Mouse (Mus musculus) heart, postnatal 0 days (tissue): Measurements from ENCODE around the gene Slco4a1. TPM values are rescaled to one million over a fixed set of nuclear protein-coding genes. Genes with fewer than 3 reads are reported as not detected.
A peak's percentile ranks its signal among the peaks of the same experiment; 100 is the strongest.

Experiments used
- ATAC-seq: fragments of 200-750 bp; cut with Nextera tagmentation; 2 replicates; pipeline ENCODE4 v1.8.0; 2017; ENCODE audit warnings: low read depth, moderate number of reproducible peaks, moderate library complexity; ENCODE audit not compliant: insufficient read depth
- DNase-seq: peaks from one replicate; pipeline ENCODE4 v3.0.0-alpha.2; 2016; ENCODE audit warnings: low spot score
- H3K27ac ChIP-seq: fragments of 300-500 bp; sonication (generic); 2 replicates; pipeline ENCODE4 v1.5.1; 2014; ENCODE audit warnings: low read depth, mild to moderate bottlenecking
- H3K27me3 ChIP-seq: fragments of 300-500 bp; sonication (generic); 2 replicates; pipeline ENCODE4 v1.6.1; 2014; ENCODE audit warnings: low read length, mixed read lengths; ENCODE audit not compliant: control insufficient read depth, insufficient read depth
- H3K36me3 ChIP-seq: fragments of 300-500 bp; sonication (generic); replicated peaks from 2 replicates; pipeline ENCODE4 v1.6.1; 2014; ENCODE audit warnings: low read length, mixed read lengths; ENCODE audit not compliant: control insufficient read depth, insufficient read depth
- H3K4me1 ChIP-seq: fragments of 300-500 bp; sonication (generic); 2 replicates; pipeline ENCODE4 v1.6.1; 2014; ENCODE audit warnings: antibody characterized with exemption; ENCODE audit not compliant: control insufficient read depth, insufficient read depth
- H3K4me2 ChIP-seq: fragments of 300-500 bp; sonication (generic); 2 replicates; pipeline ENCODE4 v1.6.1; 2014; ENCODE audit warnings: low read depth, mild to moderate bottlenecking, low read length, moderate library complexity
- H3K4me3 ChIP-seq: fragments of 300-500 bp; sonication (generic); 2 replicates; pipeline ENCODE4 v1.5.1; 2014; ENCODE audit warnings: low read depth, low read length
- H3K9ac ChIP-seq: fragments of 300-500 bp; sonication (generic); replicated peaks from 2 replicates; pipeline ENCODE4 v1.6.1; 2014; ENCODE audit warnings: low read depth, low read length, mixed read lengths
- H3K9me3 ChIP-seq: fragments of 300-500 bp; sonication (generic); replicated peaks from 2 replicates; pipeline ENCODE4 v1.6.1; 2016; ENCODE audit warnings: low read length; ENCODE audit not compliant: control insufficient read depth
- CTCF ChIP-seq: IDR thresholded peaks from 2 replicates; pipeline ENCODE4 v1.5.1; 2016; ENCODE audit warnings: antibody characterized with exemption, control low read depth, low read depth
- EP300 ChIP-seq: IDR thresholded peaks from 2 replicates; pipeline ENCODE4 v1.6.1; 2016; ENCODE audit warnings: antibody characterized with exemption, low read depth
- WGBS: fragments of 180-500 bp; shearing (Covaris S2); extraction: QIAGEN DNeasy Blood & Tissue Kit; methylation state at CpG from one replicate; pipeline ENCODE4 v1.1.7; 2014; 5-methylcytosine and 5-hydroxymethylcytosine counted together
- polyA plus RNA-seq: library from polyadenylated mRNA; unstranded; fragments of >200 nt; fragmentation: Nextera tagmentation; extraction: Ambion mirVana; gene quantifications from 2 replicates; pipeline ENCODE4 v1.2.1, GENCODE M21; 2015
- total RNA-seq: library from RNA; depleted of rRNA; stranded (reverse); fragments of >200 nt; gene quantifications from 2 replicates; pipeline ENCODE4 v1.2.3, GENCODE M21; 2014; ENCODE audit warnings: low replicate concordance; rRNA removed

The Slco4a1 gene
- 0.50 TPM in 1 of 2 replicates, not detected in the other for total RNA-seq
- not detected in 2 replicates for polyA plus RNA-seq

DNA sequence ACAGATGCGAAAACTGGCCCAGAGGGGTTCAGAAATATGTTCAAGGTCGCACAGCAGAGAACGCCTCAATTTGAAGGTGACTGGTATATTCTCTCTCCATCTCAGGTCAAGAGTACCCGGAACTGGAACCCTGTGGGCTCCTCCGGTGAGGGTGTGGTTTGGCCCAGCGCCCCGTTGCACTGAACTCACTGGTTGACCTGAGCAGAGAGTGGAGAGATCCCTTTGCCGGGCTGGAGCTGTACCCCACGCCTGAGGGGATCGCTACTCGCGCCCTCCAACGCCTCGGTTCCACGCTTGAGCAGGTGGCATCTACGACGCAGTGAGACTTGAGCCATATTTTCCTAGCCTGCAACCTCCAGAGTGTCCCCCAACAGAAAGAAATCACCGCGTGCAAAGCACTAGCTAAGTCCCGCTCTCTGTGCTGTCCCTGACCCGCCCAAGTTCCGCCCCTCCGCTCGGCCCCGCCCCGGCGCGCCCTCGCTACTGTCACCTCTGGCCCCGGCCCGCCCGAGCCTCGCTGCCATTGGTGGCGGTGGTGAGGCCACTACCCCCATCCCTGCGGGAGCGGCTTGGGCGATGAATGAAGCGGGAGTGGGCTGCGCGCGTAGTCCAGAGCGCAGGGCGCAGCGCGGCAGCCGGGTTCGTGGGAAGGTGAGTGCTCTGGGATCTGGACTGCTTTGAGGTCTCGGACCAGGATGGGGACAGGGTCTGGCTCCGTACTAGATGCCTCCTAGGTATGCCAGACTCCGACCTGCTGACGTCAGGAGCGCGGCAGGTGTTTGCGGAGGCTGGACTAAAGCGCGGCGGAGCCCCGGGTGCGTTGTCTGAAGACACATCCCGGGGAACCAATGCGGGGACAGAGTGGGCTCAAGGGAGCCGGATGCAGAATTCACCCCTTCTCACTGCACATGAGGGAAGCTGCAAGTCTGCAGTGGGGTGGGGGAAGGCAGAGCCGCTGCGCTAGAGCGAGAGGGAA lies at the start of gene Slco4a1:
Slco4a1 (plus strand) TSS at position 523 of the 976 bp plus-strand sequence.
- WGBS = 2% methylated on average over 65 of the region's 65 CpGs
- Histone ChIP-seq H3K27me3 (peaks cover 20% of the 10 kb centered on the region), H3K36me3 (no peaks in the 10 kb centered on the region), H3K27ac (no peak within 1 kb of the TSS), H3K4me2 (peak within 1 kb of the TSS; percentile 68), H3K4me3 (peak within 1 kb of the TSS; percentile 45), H3K9me3 (no peaks in the 10 kb centered on the region), H3K4me1 (peaks cover 10% of the 10 kb centered on the region; the same call in 1 of the 2 replicates), H3K9ac (no peak within 1 kb of the TSS; the same call in 1 of the 2 replicates)
- DNase-seq (peak; percentile 65), ATAC-seq (peak; percentile 93)
- TF ChIP-seq EP300 = no peak
- no peak for TF ChIP-seq CTCF

DNA sequence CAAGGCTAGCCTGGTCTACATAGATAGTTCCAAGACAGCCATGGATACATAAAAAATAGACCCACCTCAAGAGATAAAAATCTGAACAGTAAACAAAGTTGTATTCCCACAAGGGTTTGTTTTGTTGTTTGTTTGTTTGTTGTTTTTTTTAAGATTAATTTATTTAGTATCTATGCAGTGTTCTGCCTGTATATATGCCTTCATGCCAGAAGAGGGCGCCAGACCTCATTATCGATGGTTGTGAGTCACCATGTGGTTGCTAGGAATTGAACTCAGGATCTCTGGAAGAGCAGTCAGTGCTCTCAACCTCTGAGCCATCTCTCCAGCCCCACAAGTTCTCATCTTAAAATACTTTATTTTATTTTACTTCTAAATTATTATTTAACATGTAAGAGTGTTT lies 47.6 kb upstream of the Slco4a1 start:
- Histone ChIP-seq H3K9me3 (no peaks in the 10 kb centered on the region), H3K4me1 (no peaks in the 10 kb centered on the region), H3K4me3 (no peak overlapping the region), H3K27me3 (peaks cover 3% of the 10 kb centered on the region; the same call in 1 of the 2 replicates), H3K9ac (no peak overlapping the region), H3K27ac (no peak overlapping the region), H3K36me3 (no peaks in the 10 kb centered on the region), H3K4me2 (no peak overlapping the region)
- TF ChIP-seq CTCF (no peak), EP300 (no peak)
- no peak for DNase-seq
- ATAC-seq = no peak
- 32% methylated on average over 2 of the region's 2 CpGs for WGBS

DNA sequence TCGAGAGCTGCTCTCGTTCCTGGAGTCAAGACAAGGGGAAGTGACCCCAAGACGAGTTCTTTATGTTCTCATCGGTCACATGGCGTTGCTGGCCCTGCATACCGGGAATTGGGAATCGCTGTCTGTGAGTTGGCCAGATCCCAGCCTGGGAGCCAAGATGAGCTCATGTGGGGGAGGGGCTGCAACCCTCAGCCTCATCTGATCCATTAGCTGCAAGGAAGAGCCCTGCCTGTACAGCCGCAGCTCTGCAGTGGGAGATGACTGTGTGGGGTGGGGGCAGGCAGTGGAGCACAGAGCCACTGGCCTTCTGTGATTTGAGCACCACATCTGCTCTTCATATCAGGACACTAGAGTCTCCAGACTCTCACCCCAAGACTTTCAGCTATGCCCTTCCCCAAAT lies 45.6 kb upstream of the Slco4a1 start:
- no peak overlapping the region for H3K27ac ChIP-seq
- no peak overlapping the region for H3K4me2 ChIP-seq
- ATAC-seq (no peak), DNase-seq (no peak)
- no peaks in the 10 kb centered on the region for H3K36me3 ChIP-seq
- no peaks in the 10 kb centered on the region for H3K9me3 ChIP-seq
- H3K4me1 ChIP-seq = no peaks in the 10 kb centered on the region
- no peak overlapping the region for H3K4me3 ChIP-seq
- 54% methylated on average over 8 of the region's 8 CpGs for WGBS
- H3K27me3 ChIP-seq = peaks cover 3% of the 10 kb centered on the region; the same call in 1 of the 2 replicates
- no peak overlapping the region for H3K9ac ChIP-seq
- TF ChIP-seq CTCF = no peak
- no peak for TF ChIP-seq EP300

DNA sequence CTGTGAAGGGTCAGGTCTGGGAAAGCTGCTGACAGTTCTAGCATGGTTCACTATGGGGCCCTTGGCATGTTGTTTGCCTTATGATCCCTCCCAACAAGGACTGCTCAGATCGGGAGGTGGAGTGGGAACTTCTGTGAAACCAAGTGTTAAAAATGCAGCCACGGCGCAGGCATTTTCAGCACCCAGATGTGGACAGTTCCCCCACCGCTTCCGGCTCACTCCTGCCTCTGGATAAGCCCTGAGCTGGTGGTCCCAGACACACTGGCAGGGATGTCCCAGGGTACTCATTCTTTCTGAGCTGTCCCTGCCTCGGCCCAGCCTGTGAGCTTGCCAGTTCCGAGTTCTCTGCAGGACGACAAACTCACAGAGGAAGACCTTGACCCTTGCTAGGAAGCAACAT lies 45.0 kb upstream of the Slco4a1 start:
- no peak for ATAC-seq
- 9% methylated on average over 8 of the region's 8 CpGs for WGBS
- no peak for DNase-seq

DNA sequence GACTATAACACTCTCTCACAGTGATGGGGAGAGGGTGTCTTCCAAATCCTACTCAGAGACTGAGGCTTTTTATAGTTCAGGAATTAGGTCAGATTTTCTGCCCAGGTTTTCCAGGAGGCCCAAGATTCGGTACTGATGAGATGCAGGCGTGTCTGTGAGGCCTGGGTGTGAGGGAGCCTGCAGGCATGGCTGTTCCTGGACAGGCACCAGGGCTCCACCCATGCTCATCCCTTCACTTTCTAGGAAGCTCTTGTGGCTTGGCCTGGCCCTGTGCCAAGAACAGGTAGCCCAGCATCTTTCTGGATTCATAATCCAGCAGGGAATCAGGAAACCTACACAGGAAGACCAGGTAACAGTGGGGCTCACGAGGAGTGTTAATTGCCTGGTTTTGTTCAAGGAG lies 40.4 kb upstream of the Slco4a1 start:
- H3K9me3 ChIP-seq = no peaks in the 10 kb centered on the region
- ATAC-seq = no peak
- WGBS = 59% methylated on average over 3 of the region's 3 CpGs
- no peak for TF ChIP-seq CTCF
- TF ChIP-seq EP300 = no peak
- no peaks in the 10 kb centered on the region for H3K36me3 ChIP-seq
- H3K9ac ChIP-seq = no peak overlapping the region
- no peak overlapping the region for H3K27ac ChIP-seq
- H3K27me3 ChIP-seq = peaks cover 9% of the 10 kb centered on the region; the same call in 1 of the 2 replicates
- H3K4me1 ChIP-seq = no peaks in the 10 kb centered on the region
- no peak for DNase-seq
- H3K4me2 ChIP-seq = no peak overlapping the region
- no peak overlapping the region for H3K4me3 ChIP-seq

More for the DNA sequence above, 45.0 kb upstream of the Slco4a1 start:
- H3K4me2 ChIP-seq = no peak overlapping the region
- H3K9ac ChIP-seq = no peak overlapping the region
- no peak overlapping the region for H3K27ac ChIP-seq
- no peak overlapping the region for H3K4me3 ChIP-seq
- TF ChIP-seq EP300 (no peak), CTCF (no peak)
- H3K4me1 ChIP-seq = no peaks in the 10 kb centered on the region
- peaks cover 3% of the 10 kb centered on the region; the same call in 1 of the 2 replicates for H3K27me3 ChIP-seq
- no peaks in the 10 kb centered on the region for H3K9me3 ChIP-seq
- H3K36me3 ChIP-seq = no peaks in the 10 kb centered on the region
